Mouse (Mus musculus) cerebellum, postnatal 25 days (tissue): Measurements from ENCODE around the gene Ctso.
A peak's percentile ranks its signal among the peaks of the same experiment; 100 is the strongest.

Experiments
- DNase-seq, 2 experiments: peaks; one replicate each; pipeline ENCODE4 v3.0.0; 2021; ENCODE audit warnings: mixed read lengths in 2 of 2

Ctso gene

GRCm38 (mm10) chr3:81932141-81933101 lies at the start of gene Ctso:
TSS of gene Ctso (plus strand) at chr3:81932601.
- peak; percentile 84 to 92 for DNase-seq

DNA sequence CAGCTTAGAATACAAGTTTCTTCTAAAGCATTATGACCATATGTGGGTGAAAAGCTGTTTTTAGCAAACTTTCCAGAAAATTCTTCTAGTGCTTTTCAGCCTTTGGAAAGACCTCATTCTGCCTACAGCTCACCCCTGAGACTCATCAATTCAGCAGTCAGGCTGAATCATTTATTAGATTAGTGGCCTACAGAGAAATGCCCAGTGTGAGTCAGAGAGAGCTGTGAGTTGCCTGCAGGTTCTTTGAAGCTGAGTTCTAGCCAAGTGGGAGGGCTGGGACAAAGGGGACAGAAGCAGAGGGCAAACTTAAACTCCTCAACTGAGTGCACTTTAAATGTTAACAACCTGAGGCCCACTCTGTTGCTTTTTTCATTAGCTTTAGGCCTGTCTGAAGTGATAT lies 48.5 kb upstream of the Ctso start:
- DNase-seq, result no peak

DNA sequence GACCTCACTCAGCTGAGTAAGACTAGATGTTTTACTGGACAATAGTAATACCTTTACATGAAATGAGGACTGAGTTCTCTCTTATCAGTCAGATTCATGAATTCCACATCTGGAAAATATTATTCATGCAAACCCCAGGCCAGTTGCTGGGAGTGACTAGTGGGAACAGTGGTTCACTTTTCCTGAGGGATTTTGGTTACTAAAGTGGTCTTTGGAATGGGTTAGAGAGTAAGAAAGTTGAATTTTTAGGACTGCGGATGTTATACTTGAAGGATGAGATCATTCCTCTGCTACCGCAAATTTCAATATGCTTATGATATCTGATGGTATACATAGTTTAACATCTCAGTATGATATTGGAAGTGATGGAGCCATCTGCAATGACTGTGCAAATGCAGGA lies 46.8 kb upstream of the Ctso start:
- DNase-seq, result no peak

DNA sequence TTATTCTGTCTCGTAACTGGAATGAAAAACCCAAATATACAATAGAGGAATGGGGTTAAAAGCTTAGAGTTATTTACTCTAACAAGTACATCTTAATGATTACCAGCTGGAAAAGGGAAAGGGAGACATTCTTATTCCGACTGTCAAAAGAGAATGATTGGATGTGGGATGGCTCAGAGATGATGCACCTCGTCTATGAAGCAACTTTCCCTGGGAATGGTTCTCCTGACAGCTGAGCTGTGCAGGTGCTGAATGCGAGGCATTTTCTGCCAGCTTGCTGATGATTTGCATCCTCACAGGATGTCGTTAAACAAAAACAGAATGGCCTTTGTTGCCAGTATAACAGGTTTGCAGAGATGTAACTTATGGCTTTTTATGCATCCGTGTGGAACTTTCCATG lies 43.3 kb upstream of the Ctso start:
- DNase-seq, result no peak

- no peak for DNase-seq
These were observed 21.9 kb upstream of the Ctso start for GRCm38 (mm10) chr3:81910286-81911036.

GRCm38 (mm10) chr3:81916030-81916686 lies 16.2 kb upstream of the Ctso start:
- DNase-seq, result no peak

DNA sequence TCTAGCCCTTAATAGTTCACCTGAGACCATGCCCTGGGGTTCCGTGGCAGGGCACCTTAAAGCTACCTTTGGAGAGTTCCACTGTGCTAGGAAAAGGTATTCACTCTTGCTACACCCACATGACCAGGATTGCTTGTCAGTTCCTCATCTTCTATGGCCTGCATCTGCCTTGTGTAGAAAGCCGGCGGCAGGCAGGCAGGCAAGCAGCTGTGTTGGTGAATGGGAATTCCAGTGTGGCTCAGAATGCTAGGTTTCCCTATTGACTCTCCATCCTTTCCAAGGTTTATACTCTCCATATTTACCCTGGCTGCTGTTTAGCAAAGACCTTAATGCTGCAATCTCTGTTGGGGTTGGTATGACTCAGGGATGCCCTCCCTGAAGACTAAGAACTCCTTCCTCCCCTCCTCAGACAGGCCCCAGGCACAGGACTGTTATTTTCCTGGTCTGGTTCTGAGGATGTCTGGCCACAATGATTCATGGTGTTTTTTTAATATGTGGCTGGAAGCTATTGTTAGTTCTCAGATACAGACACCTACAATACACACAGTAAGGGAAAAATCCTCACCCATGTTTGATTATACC lies 15.0 kb upstream of the Ctso start:
- DNase-seq, result no peak

DNA sequence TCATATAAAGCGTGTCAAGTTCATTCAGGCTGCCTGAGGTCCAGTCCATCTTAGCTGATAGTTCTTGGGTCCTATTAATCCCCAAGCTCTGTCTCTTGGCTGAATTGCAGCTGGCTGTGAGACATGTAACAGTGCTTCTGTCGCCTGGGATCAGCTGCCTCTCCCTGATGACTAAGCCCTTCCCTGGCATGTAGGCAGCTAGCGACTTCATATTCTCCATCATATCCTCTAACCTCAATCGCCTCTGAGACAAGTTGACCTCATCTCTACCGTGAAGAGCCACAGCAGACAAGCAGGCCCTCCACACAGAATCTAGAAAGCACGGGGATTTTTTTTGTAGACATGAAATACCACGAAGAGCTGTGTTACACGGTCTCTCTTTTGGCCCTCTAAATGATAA lies 14.2 kb upstream of the Ctso start:
- no peak for DNase-seq

GRCm38 (mm10) chr3:81919681-81920080 lies 12.7 kb upstream of the Ctso start:
- no peak for DNase-seq

- no peak for DNase-seq
These were observed 9.5 kb upstream of the Ctso start for GRCm38 (mm10) chr3:81922910-81923309.

DNA sequence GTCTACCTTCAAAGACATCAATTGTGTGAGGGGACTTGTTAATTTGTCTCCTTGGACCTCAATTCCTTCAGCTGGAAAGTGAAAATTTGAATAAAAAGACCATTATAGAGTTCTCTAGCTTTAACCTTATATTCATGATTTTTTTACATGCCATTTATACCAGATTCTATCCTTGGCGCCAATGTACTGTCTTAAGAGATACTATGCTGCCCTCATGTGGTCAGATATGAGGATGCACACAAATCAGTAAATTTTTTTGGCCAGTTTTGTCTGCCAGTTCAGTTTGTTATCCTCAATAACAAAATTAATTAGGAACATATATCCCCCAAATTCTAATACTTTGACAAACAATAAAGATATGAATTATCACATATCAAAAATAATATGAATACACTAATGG lies 7.5 kb upstream of the Ctso start:
- DNase-seq, result peak; percentile 25 to 69

DNA sequence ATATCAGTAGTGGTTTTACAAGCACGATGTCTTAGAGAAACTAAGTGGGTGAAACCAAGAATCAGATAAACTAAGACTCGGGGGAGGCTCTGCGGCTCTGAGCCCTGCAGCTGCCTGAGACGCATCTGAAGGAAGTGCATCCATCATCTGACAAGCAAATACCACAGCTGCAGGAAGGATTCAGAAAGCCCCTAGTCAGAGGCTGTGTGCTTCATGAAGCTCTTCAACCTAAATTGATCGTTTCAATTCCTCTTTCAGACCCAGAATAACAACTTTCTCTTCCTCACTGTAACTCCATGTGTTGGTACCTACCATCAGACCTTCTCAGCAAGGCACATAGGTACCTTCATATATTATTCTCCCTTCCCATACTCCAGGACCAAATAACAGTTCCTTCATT lies 6.5 kb upstream of the Ctso start:
- DNase-seq, result no peak

- peak in 1 of 2 experiments; percentile 27 for DNase-seq
These were observed 5.6 kb upstream of the Ctso start for GRCm38 (mm10) chr3:81926764-81927325.

GRCm38 (mm10) chr3:81929073-81929472 lies 3.3 kb upstream of the Ctso start:
- no peak for DNase-seq

DNA sequence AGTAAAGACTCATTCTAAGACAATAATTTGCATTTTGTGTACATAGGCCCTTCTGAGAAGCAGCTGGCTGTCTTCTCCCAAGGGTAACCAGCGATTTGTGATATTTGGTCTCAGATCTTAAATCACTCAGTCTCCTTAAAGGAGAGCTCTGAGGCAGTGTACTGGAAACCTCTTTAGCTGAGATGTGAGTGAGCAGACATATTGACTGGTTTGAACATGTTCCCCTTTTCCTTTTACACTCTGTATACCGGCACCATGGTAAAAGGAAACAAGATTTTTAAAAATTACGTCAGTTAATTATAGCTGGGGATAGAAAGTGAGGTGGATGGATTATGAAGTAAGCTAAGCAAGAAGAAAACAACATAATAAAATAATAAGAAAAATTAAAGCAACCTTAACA lies 706 bp upstream of the Ctso start:
- DNase-seq, result no peak

GRCm38 (mm10) chr3:81933348-81933747 lies 947 bp downstream of the Ctso start:
- no peak for DNase-seq

GRCm38 (mm10) chr3:81938924-81939323 lies 6.5 kb downstream of the Ctso start:
- no peak for DNase-seq

DNA sequence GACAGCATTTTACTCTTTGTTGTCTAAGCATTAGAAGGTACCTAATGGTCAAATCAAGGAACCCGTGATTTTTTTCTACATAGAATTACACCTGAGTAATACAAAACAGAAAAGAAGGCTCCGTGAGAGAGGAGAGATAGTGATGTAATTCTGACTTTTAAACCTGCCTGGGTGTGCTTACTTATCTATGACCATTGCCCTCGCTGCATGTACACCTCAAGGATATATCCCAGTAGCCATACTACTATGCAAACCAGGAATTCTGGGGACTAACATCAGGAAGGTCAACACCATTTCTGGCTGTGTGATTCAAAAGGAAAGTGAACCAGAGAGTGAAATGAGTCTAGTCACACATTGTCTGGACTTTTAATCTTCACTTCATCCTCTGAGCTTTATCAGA lies 9.9 kb downstream of the Ctso start:
- no peak for DNase-seq

DNA sequence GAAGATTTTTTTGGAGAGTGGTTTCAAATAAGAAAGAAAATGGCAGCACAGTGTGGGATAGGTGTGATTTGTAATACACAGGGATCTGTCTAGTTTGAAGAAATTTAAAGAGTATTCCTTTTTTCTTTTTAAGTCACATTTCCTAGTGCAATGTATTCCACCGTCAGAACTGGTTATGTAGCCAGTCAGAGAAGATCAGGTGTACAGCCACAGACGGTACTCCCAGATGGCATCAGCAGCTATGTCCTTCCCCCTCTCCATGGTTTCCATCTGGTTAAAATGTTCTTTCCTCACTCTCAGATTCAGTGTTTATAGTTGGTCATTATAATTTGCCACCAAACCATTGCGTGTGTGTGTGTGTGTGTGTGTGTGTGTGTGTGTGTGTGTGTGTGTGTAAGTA lies 10.7 kb downstream of the Ctso start:
- DNase-seq, result no peak

DNA sequence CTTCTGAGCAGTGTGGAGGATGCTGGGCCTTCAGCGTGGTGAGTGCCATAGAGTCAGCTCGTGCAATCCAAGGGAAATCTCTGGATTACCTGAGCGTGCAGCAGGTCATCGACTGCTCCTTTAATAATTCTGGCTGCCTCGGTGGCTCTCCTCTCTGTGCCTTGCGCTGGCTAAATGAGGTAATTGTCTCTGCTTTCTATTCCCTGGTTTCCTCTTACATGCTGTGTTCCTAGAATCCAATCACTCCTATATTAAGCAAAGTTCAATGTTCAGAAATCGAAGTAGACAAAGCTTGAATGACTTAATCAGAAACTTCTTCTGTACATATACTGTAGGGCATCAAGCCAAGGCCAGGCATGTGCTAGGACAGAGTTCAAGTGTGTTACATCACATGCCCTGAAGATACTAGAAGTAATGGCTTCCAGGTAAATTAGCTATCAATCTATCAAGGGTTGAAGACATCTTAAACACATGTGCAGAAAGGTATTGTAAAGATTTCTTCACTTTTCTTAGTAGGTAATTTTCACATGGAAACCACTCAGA lies 12.5 kb downstream of the Ctso start:
- DNase-seq, result no peak

DNA sequence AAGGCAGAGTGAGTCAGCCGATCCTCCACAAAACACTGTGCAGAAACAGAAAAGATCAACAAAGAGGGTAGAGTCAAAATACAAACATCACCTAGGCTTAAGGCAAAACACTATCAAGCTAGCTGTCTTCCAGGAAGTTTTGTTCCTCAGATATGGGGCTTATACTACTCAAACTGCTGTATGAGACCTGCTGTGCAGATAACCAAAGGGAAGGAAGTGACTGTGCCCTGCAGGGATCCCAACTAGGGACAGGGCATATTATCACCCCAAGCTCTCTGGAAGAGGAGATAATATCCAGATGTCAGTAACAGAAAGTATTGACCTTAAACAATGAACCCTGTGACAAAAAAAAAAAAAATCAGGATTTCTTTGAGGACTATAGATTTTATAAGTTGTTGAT lies 16.6 kb downstream of the Ctso start:
- no peak for DNase-seq

DNA sequence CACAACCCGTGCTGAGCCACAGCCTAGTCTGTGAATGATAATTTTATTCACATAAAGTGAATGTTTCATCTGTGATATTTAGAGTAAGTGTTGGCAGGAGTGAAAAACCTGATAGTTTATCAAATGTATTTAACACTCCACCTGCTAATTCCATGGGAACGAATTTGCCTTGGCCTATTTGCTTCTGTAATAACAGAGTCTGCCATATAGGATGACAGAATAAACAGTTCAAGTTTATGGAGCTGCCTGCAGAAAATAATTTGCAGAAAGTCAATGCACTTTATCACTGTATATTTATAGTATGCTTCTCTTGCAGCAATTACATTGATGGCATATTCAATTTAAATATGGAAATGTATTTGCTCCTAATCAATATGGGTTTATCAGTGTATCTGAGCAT lies 19.4 kb downstream of the Ctso start:
- DNase-seq, result no peak
